Mouse (Mus musculus) liver, embryonic 14.5 days (tissue): ENCODE measurements at regions not wholly inside any gene's neighbourhood (a gene's known extent, or its start where the extent isn't known, plus 50 kb on each side); places are given as distances from the start of the nearest gene placed in this dataset.

Source experiments
- ATAC-seq: fragments of 200-750 bp; cut with Nextera tagmentation; 2 replicates; pipeline ENCODE4 v1.8.0; 2017; ENCODE audit warnings: moderate number of reproducible peaks, mild to moderate bottlenecking, moderate library complexity; ENCODE audit not compliant: insufficient read depth
- DNase-seq, 3 experiments: peaks; one replicate each; pipeline ENCODE4 v3.0.0-alpha.2; 2012 to 2013; ENCODE audit warnings: low read depth in 3 of 3, low spot score in 3 of 3
- H3K27ac ChIP-seq: fragments of 300-500 bp; sonication (generic); 2 replicates; pipeline ENCODE4 v1.5.1; 2014; ENCODE audit warnings: moderate library complexity, mild to moderate bottlenecking, control low read depth, inconsistent platforms
- H3K27me3 ChIP-seq: fragments of 300-500 bp; sonication (generic); 2 replicates; pipeline ENCODE4 v1.6.1; 2014; ENCODE audit warnings: mild to moderate bottlenecking, low read length, moderate library complexity; ENCODE audit not compliant: control insufficient read depth, insufficient read depth
- H3K36me3 ChIP-seq: fragments of 300-500 bp; sonication (generic); replicated peaks from 2 replicates; pipeline ENCODE4 v1.6.1; 2014; ENCODE audit warnings: low read depth; ENCODE audit not compliant: control insufficient read depth, insufficient read depth
- H3K4me1 ChIP-seq, 2 experiments: fragments of 200-500 bp in 1 of 2; fragments of 300-500 bp in 1 of 2; sonication (generic) in 1 of 2; replicated peaks; 2 replicates each; pipeline ENCODE4 v1.6.1; 2012 to 2014; ENCODE audit warnings: antibody characterized with exemption in 1 of 2, inconsistent platforms in 1 of 2, low read length in 1 of 2; ENCODE audit not compliant: control insufficient read depth in 2 of 2, insufficient read depth in 2 of 2
- H3K4me2 ChIP-seq: fragments of 300-500 bp; sonication (generic); 2 replicates; pipeline ENCODE4 v1.6.1; 2014; ENCODE audit warnings: low read depth, mild to moderate bottlenecking, control low read depth, moderate library complexity
- H3K4me3 ChIP-seq, 2 experiments: fragments of 200-500 bp in 1 of 2; fragments of 300-500 bp in 1 of 2; sonication (generic) in 1 of 2; 2 replicates each; pipeline ENCODE4 v1.5.1; 2012 to 2014; ENCODE audit warnings: low read depth in 2 of 2, low read length in 2 of 2, mild to moderate bottlenecking in 2 of 2, control low read depth in 1 of 2, inconsistent platforms in 1 of 2, moderate library complexity in 1 of 2; ENCODE audit not compliant: insufficient read depth in 1 of 2
- H3K9ac ChIP-seq: fragments of 300-500 bp; sonication (generic); replicated peaks from 2 replicates; pipeline ENCODE4 v1.6.1; 2014; ENCODE audit warnings: mild to moderate bottlenecking, control low read depth, moderate library complexity
- H3K9me3 ChIP-seq: fragments of 300-500 bp; sonication (generic); 2 replicates; pipeline ENCODE4 v1.6.1; 2016; ENCODE audit warnings: low read length, mixed read lengths; ENCODE audit not compliant: control insufficient read depth
- CTCF ChIP-seq: IDR thresholded peaks from 2 replicates; pipeline ENCODE4 v1.5.1; 2016; ENCODE audit warnings: antibody characterized with exemption, low read depth, control low read depth
- EP300 ChIP-seq: IDR thresholded peaks from 2 replicates; pipeline ENCODE4 v1.6.1; 2016; ENCODE audit warnings: antibody characterized with exemption, low read depth
- WGBS: fragments of 180-500 bp; shearing (Covaris S2); extraction: QIAGEN DNeasy Blood & Tissue Kit; methylation state at CpG from one replicate; pipeline ENCODE4 v1.1.7; 2014; ENCODE audit not compliant: insufficient replicate concordance; 5-methylcytosine and 5-hydroxymethylcytosine counted together

GRCm38 (mm10) chr3:149216759-149217400, 226.5 kb upstream of the Adgrl2 start:
- Histone ChIP-seq H3K27me3 (no peaks in the 10 kb centered on the region), H3K4me2 (no peak overlapping the region), H3K9ac (no peak overlapping the region), H3K4me3 (no peak overlapping the region), H3K9me3 (no peaks in the 10 kb centered on the region), H3K4me1 (peaks cover 0 to 5% of the 10 kb centered on the region in 2 experiments; a peak in 2 of 4 replicates), H3K27ac (no peak overlapping the region), H3K36me3 (no peaks in the 10 kb centered on the region)
- no peak for TF ChIP-seq EP300
- no peak for TF ChIP-seq CTCF
- ATAC-seq, result no peak
- DNase-seq, result no peak
- WGBS, result 69% methylated on average over 11 of the region's 11 CpGs

- H3K27ac ChIP-seq, result no peak overlapping the region
- DNase-seq, result no peak
- 49% methylated on average over 2 of the region's 2 CpGs for WGBS
Observed at GRCm38 (mm10) chr3:149215691-149216090, 225.3 kb upstream of the Adgrl2 start.

DNA sequence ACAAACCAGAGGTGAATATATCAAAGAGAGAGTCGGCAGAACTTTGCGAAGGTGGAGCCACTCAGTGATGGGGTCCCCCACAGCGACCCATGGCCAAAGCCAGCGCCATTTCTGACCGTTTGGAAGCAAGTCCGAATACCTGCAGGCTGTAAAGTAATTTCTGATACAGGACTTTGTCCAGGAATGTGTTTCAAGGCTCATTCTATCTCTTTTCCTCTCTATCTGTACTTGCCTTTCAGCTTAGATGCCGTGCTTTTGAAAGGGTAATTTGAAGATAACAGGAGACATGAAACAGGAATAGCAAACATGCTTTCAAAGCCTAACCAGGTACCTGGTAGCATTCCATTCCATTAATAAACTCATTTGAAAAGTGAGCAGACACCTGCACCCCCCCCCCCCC, 221.6 kb upstream of the Adgrl2 start:
- no peak for TF ChIP-seq CTCF
- no peak for TF ChIP-seq EP300
- WGBS, result 64% methylated on average over 7 of the region's 7 CpGs
- Histone ChIP-seq H3K9ac (no peak overlapping the region), H3K4me1 (no peaks in the 10 kb centered on the region; a peak in 1 of 4 replicates), H3K36me3 (no peaks in the 10 kb centered on the region), H3K9me3 (no peaks in the 10 kb centered on the region), H3K4me3 (no peak overlapping the region), H3K4me2 (no peak overlapping the region), H3K27ac (no peak overlapping the region), H3K27me3 (no peaks in the 10 kb centered on the region)
- no peak for ATAC-seq
- DNase-seq, result no peak

More at GRCm38 (mm10) chr3:149215691-149216090, 225.3 kb upstream of the Adgrl2 start:
- ATAC-seq, result no peak
- H3K4me1 ChIP-seq, result peaks cover 0 to 5% of the 10 kb centered on the region in 2 experiments; a peak in 2 of 4 replicates
- no peaks in the 10 kb centered on the region for H3K9me3 ChIP-seq
- TF ChIP-seq CTCF, result no peak
- TF ChIP-seq EP300, result no peak
- H3K4me3 ChIP-seq, result no peak overlapping the region
- H3K4me2 ChIP-seq, result no peak overlapping the region
- no peaks in the 10 kb centered on the region for H3K27me3 ChIP-seq
- no peaks in the 10 kb centered on the region for H3K36me3 ChIP-seq
- no peak overlapping the region for H3K9ac ChIP-seq

DNA sequence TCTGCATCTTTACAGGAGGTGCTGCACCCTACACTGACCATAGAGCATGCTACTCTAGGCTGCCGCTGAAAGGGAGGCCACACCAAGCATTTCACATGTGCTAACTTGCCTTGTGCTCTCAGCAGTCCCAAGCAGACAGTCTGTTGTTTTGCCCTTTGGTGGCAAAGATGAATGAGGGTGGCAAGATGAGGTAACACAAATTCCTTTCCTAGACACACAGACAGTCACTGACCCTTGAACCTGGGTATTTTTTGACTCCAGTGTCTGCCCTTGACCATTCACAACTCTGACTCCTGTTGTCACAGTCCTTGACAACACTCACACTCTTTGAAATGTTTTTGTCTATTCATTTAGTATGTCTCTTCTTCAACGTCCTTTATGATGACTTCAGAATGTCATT, 218.9 kb upstream of the Adgrl2 start:
- ATAC-seq, result no peak
- no peaks in the 10 kb centered on the region for H3K27me3 ChIP-seq
- H3K9ac ChIP-seq, result no peak overlapping the region
- no peaks in the 10 kb centered on the region for H3K9me3 ChIP-seq
- no peak for DNase-seq
- TF ChIP-seq EP300 (no peak), CTCF (no peak)
- H3K4me2 ChIP-seq, result no peak overlapping the region
- H3K4me3 ChIP-seq, result no peak overlapping the region
- no peaks in the 10 kb centered on the region for H3K36me3 ChIP-seq
- no peaks in the 10 kb centered on the region for H3K4me1 ChIP-seq
- WGBS, result 78% methylated on average over 2 of the region's 2 CpGs
- H3K27ac ChIP-seq, result no peak overlapping the region

GRCm38 (mm10) chr3:149203451-149203850, 213.1 kb upstream of the Adgrl2 start:
- Histone ChIP-seq H3K4me1 (no peaks in the 10 kb centered on the region), H3K27me3 (no peaks in the 10 kb centered on the region), H3K27ac (no peak overlapping the region), H3K4me3 (no peak overlapping the region), H3K36me3 (no peaks in the 10 kb centered on the region), H3K9ac (no peak overlapping the region), H3K4me2 (no peak overlapping the region), H3K9me3 (no peaks in the 10 kb centered on the region)
- ATAC-seq (no peak), DNase-seq (no peak)
- WGBS, result 51% methylated on average over 5 of the region's 5 CpGs
- TF ChIP-seq EP300 (no peak), CTCF (no peak)
